Mouse (Mus musculus) megakaryocyte, embryonic 14.5 days (primary cell): ENCODE measurements around the gene Itm2c. TPM values are rescaled to one million over a fixed set of nuclear protein-coding genes. Genes with fewer than 3 reads are reported as not detected.

Source experiments
- H3K27me3 ChIP-seq: replicated peaks from 2 replicates; pipeline ENCODE3; 2012; ENCODE audit warnings: inconsistent platforms
- H3K36me3 ChIP-seq: replicated peaks from 2 replicates; pipeline ENCODE3; 2012; ENCODE audit warnings: low read length, inconsistent platforms, mixed read lengths
- H3K4me1 ChIP-seq: 2 replicates; pipeline ENCODE4 v1.6.1; 2012; ENCODE audit warnings: inconsistent platforms
- H3K4me3 ChIP-seq: replicated peaks from 2 replicates; pipeline ENCODE3; 2012; ENCODE audit warnings: moderate library complexity, mild to moderate bottlenecking, inconsistent platforms
- H3K9me3 ChIP-seq: 2 replicates; pipeline ENCODE4 v1.6.1; 2012; ENCODE audit warnings: inconsistent platforms
- FLI1 ChIP-seq: IDR thresholded peaks from 2 replicates; pipeline ENCODE4 v1.6.1; 2012; ENCODE audit warnings: low read length, inconsistent platforms, mixed read lengths
- GATA1 ChIP-seq: IDR thresholded peaks from 3 replicates; pipeline ENCODE4 v1.6.1; 2012; ENCODE audit warnings: mixed read lengths, low read length, inconsistent platforms, borderline replicate concordance
- polyA plus RNA-seq: library from polyadenylated mRNA; stranded (reverse); fragments of >175 nt; gene quantifications from 2 replicates; pipeline ENCODE4 v1.2.3, GENCODE M21; 2012; ENCODE audit warnings: low replicate concordance; ENCODE audit not compliant: insufficient read depth

The Itm2c gene
- polyA plus RNA-seq, 1 experiment: 50.2 TPM

DNA sequence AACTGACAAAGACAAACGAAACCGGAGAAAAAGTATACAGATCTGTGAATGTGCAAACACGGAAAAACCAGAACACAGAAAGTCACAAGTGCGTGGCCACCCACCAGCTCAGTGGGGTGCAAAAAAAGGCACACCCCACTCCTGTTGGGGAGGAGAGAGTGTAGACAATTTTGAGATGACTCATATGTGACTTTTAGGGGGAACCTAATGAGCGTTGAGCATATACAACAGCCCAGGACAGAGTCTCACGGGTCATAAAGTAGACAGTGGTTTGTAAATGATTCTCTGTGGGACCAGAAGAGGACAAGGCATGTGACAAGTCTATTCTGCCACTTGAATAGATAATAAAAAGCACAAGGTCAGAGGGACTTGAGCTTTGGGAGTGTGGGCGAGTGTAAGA, 39.1 kb downstream of the Itm2c start:
- H3K9me3 ChIP-seq: no peaks in the 10 kb centered on the region
- no peak overlapping the region for H3K4me3 ChIP-seq
- peaks cover 11% of the 10 kb centered on the region for H3K4me1 ChIP-seq
- H3K36me3 ChIP-seq: no peaks in the 10 kb centered on the region
- H3K27me3 ChIP-seq: peaks cover 75% of the 10 kb centered on the region
- no peak for TF ChIP-seq GATA1
- TF ChIP-seq FLI1: no peak

GRCm38 (mm10) chr1:85933631-85934465, 39.8 kb downstream of the Itm2c start:
- Histone ChIP-seq H3K9me3 (no peaks in the 10 kb centered on the region), H3K27me3 (peaks cover 76% of the 10 kb centered on the region), H3K36me3 (no peaks in the 10 kb centered on the region), H3K4me3 (no peak overlapping the region), H3K4me1 (peaks cover 11% of the 10 kb centered on the region)
- no peak for TF ChIP-seq FLI1
- no peak for TF ChIP-seq GATA1

DNA sequence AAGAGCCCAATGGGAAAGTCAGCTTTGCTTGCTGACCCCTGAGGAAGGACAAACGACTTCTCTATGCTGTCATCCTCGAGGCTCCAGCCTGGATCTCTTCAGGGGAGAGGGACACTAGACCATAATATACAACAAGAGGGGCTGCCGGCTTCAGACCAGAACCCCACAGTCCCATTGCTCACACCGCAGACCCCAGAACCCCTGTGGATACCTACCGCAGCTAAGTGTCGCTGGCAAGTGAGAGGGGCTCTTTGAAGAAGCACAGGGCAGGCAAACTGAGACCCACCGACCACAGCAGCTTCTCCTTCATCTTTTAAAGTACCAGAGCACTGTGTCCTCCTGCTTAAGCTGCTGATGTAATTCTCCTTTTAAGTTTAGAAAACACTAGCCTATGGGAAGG, 40.5 kb downstream of the Itm2c start:
- Histone ChIP-seq H3K27me3 (peaks cover 78% of the 10 kb centered on the region), H3K4me3 (no peak overlapping the region), H3K36me3 (no peaks in the 10 kb centered on the region), H3K4me1 (peaks cover 11% of the 10 kb centered on the region), H3K9me3 (no peaks in the 10 kb centered on the region)
- no peak for TF ChIP-seq FLI1
- no peak for TF ChIP-seq GATA1

- TF ChIP-seq GATA1: no peak
- TF ChIP-seq FLI1: no peak
- peaks cover 18% of the 10 kb centered on the region for H3K4me1 ChIP-seq
- H3K27me3 ChIP-seq: peaks cover 79% of the 10 kb centered on the region
- H3K4me3 ChIP-seq: no peak overlapping the region
- no peaks in the 10 kb centered on the region for H3K9me3 ChIP-seq
- H3K36me3 ChIP-seq: no peaks in the 10 kb centered on the region
These were observed 41.2 kb downstream of the Itm2c start for GRCm38 (mm10) chr1:85935148-85935852.

DNA sequence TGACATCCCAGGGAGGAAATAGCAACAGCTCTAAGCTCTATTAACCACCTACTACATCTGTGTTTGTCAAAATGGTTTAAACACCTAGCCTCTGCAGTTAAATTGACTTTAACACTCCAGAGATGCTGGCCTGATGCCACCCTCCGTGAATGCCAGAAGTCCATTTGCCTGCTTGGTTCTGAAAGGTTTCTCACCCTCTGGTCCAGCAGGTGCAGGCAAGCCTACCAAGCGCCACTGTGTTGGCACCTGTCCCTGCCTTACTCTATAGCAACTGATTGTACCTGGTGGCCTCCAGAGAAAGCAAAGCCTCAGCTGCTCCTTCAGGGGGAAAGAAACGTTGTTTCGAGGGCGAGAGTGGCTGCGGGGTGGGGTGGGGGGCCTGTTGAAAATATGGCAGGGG, 42.2 kb downstream of the Itm2c start:
- H3K27me3 ChIP-seq: peaks cover 73% of the 10 kb centered on the region
- TF ChIP-seq GATA1 (no peak), FLI1 (no peak)
- peaks cover 25% of the 10 kb centered on the region for H3K4me1 ChIP-seq
- no peaks in the 10 kb centered on the region for H3K9me3 ChIP-seq
- no peak overlapping the region for H3K4me3 ChIP-seq
- no peaks in the 10 kb centered on the region for H3K36me3 ChIP-seq

- TF ChIP-seq GATA1 (no peak), FLI1 (no peak)
- Histone ChIP-seq H3K4me3 (no peak overlapping the region), H3K9me3 (no peaks in the 10 kb centered on the region), H3K27me3 (peaks cover 72% of the 10 kb centered on the region), H3K4me1 (peaks cover 26% of the 10 kb centered on the region), H3K36me3 (no peaks in the 10 kb centered on the region)
These were observed 43.2 kb downstream of the Itm2c start for GRCm38 (mm10) chr1:85937323-85937722.

DNA sequence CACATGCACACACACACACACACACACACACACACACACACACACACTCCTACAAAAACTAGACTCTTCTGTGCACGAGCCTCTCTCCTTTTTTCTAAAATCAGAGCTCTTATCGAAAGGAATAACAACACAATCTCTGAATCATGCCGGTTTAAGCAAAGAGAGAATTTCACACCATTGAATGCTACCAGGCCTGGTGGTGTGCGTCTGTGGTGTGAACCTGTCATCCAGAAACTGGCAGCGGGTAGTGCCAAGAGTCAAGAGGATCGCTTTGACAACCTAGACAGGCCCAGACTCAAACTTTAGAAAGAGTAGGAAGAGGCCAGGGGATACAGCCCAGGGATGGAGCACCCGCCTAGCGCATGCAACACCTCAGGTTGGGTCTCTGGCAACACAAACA, 48.2 kb downstream of the Itm2c start:
- H3K9me3 ChIP-seq: peaks cover 21% of the 10 kb centered on the region
- TF ChIP-seq FLI1: no peak
- no peak for TF ChIP-seq GATA1
- no peaks in the 10 kb centered on the region for H3K36me3 ChIP-seq
- peaks cover 39% of the 10 kb centered on the region for H3K27me3 ChIP-seq
- H3K4me1 ChIP-seq: peaks cover 15% of the 10 kb centered on the region
- no peak overlapping the region for H3K4me3 ChIP-seq

- no peaks in the 10 kb centered on the region for H3K27me3 ChIP-seq
- no peaks in the 10 kb centered on the region for H3K36me3 ChIP-seq
These were observed 55.1 kb downstream of the Itm2c start for GRCm38 (mm10) chr1:85949085-85949684.

GRCm38 (mm10) chr1:85955150-85955549, 61.1 kb downstream of the Itm2c start:
- Histone ChIP-seq H3K4me1 (peaks cover 35% of the 10 kb centered on the region), H3K36me3 (no peaks in the 10 kb centered on the region), H3K4me3 (no peak overlapping the region), H3K27me3 (peaks cover 32% of the 10 kb centered on the region), H3K9me3 (no peaks in the 10 kb centered on the region)
- TF ChIP-seq GATA1 (no peak), FLI1 (no peak)

More at GRCm38 (mm10) chr1:85949085-85949684, 55.1 kb downstream of the Itm2c start:
- Histone ChIP-seq H3K4me1 (peaks cover 9% of the 10 kb centered on the region; the same call in 1 of the 2 replicates), H3K9me3 (peaks cover 28% of the 10 kb centered on the region), H3K4me3 (no peak overlapping the region)
- TF ChIP-seq FLI1 (no peak), GATA1 (no peak)
